Mouse (Mus musculus): ENCODE results near the gene Gpkow.

DNA sequence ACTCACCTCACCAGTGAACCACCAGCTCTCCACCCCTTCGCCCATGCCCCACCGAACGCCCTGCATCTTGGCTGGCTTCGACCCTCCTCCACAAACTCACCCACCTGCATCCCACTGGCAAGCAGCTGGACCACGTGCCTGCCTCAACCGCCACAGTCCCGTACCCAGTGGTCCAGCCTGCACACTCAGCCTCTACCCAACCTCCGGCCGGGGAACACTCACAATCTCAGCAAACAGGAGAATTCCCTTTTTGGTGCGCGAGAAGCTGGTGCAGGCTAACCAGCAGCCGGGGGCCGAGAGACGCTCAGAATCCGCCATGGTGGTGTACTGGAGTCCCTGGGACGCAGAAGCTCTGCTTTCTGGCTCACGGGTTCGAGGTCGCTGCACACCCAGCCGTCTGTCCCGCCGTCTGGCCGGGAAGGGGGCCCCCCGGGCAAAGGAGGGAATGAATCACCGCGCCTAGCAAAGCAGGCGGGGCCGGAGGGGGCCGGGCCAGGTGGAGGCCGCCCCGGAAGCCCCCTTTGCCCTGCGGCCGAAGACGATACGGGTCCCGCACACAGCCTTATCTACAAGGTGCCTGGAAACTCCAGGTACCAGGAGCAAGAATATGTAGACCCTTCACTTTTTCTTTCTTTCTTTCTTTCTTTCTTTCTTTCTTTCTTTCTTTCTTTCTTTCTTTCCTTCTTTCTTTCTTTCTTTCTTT, 25.9 kb upstream of the Gpkow start, which contains the start of gene Plp2:
- TF ChIP-seq POLR2A (IDR thresholded peaks at IDR 0.05; ENCODE audit: control insufficient read depth, extremely low read depth, insufficient read depth, low read length, poor library complexity) (no peak), CTCF (IDR thresholded peaks at IDR 0.05; ENCODE audit: borderline replicate concordance, control insufficient read depth, extremely low read depth, insufficient read depth, low read length, poor library complexity) (no peak)

All from thymus, adult 2 months (tissue).